Mouse (Mus musculus) granulocyte monocyte progenitor cell, adult 5-6 weeks (primary cell): ENCODE measurements around the gene Pth2. TPM values are rescaled to one million over a fixed set of nuclear protein-coding genes. Genes with fewer than 3 reads are reported as not detected.
"Not testable (repeated sequence)": the region's sequence is repeated elsewhere in the genome, so short reads cannot be mapped to it uniquely, and the experiment has no call there.

Experiments used
- ATAC-seq: replicated peaks from 2 replicates; pipeline ENCODE4 v1.8.0; 2016; ENCODE audit warnings: mild to moderate bottlenecking, moderate TSS enrichment, inconsistent platforms; ENCODE audit not compliant: poor library complexity, severe bottlenecking
- total RNA-seq, 2 experiments: library from RNA; stranded (forward) in 1 of 2; stranded (reverse) in 1 of 2; fragments of 200-712, 200-1000 nt in 1 of 2; fragments of >200 nt in 1 of 2; fragmentation: Nextera tagmentation in 1 of 2; gene quantifications; 2 replicates each; pipeline ENCODE4 v1.2.3; 2014 to 2017

The Pth2 gene
- total RNA-seq, 2 experiments from 2014 or later: not detected

DNA sequence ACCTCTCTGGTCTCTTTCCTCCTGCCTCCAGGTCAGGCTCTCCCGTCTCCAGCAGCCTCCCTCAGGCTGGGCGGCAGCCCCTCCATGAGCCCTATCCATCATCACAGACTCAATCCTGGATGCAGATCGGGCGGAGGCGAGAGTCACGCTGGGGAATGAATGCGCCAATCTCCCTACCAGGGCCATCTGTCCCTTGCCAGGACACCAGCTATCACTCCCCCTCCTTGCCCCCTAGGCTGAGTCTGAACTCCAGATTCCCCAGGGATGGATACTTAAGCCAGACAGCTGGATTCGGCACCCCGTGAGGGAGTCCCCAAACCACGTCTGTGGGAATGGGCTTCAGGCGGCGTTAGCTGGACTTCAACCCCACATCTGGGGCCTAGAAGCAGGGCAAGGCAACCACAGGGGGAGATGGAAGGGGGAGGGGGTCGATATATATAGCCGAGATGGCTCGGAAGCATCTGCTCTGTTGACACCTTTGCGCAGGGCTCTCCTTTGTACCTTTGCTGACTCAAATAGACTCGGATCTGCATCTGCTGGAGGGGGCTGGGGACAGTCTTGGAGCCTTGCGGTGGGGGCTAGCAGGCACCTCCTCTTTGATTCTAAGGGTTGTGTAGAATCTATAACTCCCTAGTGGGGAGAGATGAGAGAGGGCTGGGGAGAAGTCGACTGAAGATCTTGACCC, 12.9 kb upstream of the Pth2 start:
- no peak for ATAC-seq

GRCm38 (mm10) chr7:45168656-45169055, 12.1 kb upstream of the Pth2 start:
- no peak for ATAC-seq

- ATAC-seq: no peak
Observed at GRCm38 (mm10) chr7:45169495-45169894, 11.3 kb upstream of the Pth2 start.

DNA sequence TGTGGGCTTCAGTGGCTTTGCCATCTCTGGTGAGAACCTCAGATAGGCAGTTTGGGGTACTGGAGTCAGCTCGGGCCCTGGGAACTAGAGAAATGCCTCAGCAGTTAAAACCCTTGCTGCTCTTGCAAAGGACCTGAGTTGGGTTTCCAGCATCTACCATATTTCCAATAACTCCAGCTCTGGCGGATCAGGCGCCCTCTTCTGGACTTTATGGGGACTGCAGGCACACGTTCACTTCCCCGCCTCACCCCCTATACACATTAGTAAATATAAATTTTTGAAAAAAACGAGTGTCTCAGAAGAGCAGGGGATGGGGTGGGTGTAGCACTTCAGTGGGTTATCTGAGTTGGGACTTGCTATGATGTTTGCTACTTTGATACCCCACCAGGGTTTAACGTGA, 7.8 kb upstream of the Pth2 start:
- 0 out of 2 replicates have a peak, but pooled peaks have one; percentile 15 for ATAC-seq

GRCm38 (mm10) chr7:45173772-45174171, 7.0 kb upstream of the Pth2 start:
- ATAC-seq: not testable (repeated sequence)

GRCm38 (mm10) chr7:45174567-45175280, 6.1 kb upstream of the Pth2 start:
- peak; percentile 21; the same call in 1 of the 2 replicates for ATAC-seq

- no peak for ATAC-seq
Observed at GRCm38 (mm10) chr7:45175398-45175797, 5.4 kb upstream of the Pth2 start.

- no peak for ATAC-seq
Observed at GRCm38 (mm10) chr7:45175929-45176328, 4.9 kb upstream of the Pth2 start.

DNA sequence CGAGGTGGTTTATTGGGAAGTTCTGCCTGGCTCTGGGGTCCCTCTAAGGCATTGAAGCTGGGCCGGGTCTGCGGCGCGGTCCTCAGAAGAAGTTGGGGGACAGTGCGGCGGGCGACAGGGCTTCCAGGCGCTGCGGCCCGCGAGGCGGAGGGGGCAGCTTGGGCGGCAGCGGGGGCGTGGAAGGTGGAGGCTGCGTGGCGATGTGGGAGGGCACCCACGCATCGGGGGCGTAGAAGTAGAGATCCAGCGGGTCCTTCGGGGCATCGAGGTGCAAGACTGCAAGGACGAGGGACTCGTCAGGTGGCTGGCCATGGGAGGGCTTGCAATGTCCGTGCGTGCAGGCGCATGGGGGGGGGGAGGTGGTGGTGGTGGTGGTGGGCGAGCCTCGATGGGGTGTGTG, 4.4 kb upstream of the Pth2 start:
- ATAC-seq: no peak

GRCm38 (mm10) chr7:45178550-45178949, 2.2 kb upstream of the Pth2 start:
- no peak for ATAC-seq

DNA sequence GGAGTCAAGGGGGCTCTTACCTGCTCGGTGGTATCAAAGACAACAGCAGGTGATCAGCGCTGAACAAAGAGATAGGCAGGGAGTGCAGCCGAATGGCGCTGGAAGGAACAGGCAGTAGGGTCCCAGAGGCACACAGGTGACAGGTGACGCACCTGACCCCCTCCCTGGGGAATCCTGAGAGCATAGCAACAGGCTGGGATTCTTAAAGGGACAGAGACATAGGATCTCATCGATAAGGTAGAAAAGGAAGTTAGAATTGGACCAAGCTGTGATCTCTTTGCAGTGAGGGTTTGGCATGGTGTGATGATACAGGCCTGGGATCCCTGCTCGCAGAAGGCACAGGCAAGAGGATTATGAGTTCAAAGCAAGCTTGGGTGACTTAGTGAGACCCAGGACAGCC, 1.3 kb upstream of the Pth2 start, which contains the start of gene Gfy:
Gfy (minus strand) TSS at position 101 of the 400 bp plus-strand sequence.
- no peak for ATAC-seq

DNA sequence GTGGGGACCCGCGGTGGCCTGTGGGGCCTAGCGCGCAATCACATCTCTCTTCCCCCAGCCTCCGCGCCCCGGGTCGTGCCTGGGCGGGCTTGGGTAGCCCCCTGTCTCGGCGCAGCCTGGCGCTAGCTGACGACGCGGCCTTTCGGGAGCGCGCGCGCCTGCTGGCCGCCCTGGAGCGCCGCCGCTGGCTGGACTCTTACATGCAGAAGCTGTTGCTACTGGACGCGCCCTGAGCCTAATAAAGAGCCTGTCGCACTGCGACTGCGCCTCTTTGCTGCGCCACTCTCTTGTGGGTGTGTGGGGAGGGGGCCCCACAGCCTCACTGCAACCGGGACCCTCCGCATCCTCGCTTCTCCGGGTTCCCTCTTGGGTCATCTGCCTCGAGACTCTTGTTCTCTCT, 745 bp downstream of the Pth2 start:
- peak; percentile 13; the same call in 1 of the 2 replicates for ATAC-seq

GRCm38 (mm10) chr7:45182199-45182601, 1.4 kb downstream of the Pth2 start:
- ATAC-seq: peak; percentile 91

DNA sequence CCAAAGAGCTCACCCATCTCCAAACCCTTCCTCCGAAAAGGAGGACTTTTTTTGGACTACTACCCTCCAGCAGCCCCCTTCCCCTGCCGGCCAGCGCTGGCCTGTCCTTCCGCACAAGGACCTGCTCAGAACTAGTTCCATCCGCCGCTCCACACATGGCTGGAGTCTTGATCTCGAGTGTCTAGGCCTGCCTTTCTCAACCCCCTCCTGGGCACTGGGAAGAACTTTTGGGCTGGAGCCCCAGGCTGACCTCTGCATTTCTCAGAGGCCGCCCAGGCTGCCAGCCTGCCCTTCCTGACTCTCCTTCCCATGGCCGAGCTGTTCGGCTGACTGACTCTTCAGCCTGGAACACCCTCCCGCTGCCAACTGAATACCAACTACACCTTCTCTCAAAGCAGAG, 1.8 kb downstream of the Pth2 start:
- peak; percentile 2; the same call in 1 of the 2 replicates for ATAC-seq

- no peak for ATAC-seq
Observed at GRCm38 (mm10) chr7:45183672-45184071, 2.9 kb downstream of the Pth2 start.

DNA sequence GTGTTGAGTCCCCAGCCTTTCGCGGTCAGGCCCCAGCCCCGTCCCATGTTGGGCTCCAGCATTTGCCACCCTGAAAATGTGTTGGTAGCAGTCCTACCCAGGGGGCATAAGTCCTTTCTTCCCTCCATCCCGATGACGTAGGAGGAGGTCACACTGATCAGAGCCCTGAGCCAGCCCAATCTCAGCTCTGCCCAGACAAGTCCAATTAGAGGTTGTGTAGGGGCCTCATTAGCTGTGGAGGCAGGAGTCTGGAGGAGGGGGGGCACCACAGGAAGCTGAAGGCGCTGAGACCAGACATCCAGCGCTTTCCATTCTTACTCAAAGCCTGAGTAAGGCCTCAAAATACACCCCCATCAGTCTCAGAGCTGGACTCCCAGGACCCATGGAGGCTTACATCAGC, 5.1 kb downstream of the Pth2 start:
- no peak for ATAC-seq

- ATAC-seq: no peak
Observed at GRCm38 (mm10) chr7:45189600-45189999, 8.8 kb downstream of the Pth2 start.

- ATAC-seq: no peak
Observed at GRCm38 (mm10) chr7:45190186-45190585, 9.4 kb downstream of the Pth2 start.

GRCm38 (mm10) chr7:45191161-45191560, 10.4 kb downstream of the Pth2 start:
- no peak for ATAC-seq

GRCm38 (mm10) chr7:45191803-45192363, 11.1 kb downstream of the Pth2 start:
- ATAC-seq: no peak

DNA sequence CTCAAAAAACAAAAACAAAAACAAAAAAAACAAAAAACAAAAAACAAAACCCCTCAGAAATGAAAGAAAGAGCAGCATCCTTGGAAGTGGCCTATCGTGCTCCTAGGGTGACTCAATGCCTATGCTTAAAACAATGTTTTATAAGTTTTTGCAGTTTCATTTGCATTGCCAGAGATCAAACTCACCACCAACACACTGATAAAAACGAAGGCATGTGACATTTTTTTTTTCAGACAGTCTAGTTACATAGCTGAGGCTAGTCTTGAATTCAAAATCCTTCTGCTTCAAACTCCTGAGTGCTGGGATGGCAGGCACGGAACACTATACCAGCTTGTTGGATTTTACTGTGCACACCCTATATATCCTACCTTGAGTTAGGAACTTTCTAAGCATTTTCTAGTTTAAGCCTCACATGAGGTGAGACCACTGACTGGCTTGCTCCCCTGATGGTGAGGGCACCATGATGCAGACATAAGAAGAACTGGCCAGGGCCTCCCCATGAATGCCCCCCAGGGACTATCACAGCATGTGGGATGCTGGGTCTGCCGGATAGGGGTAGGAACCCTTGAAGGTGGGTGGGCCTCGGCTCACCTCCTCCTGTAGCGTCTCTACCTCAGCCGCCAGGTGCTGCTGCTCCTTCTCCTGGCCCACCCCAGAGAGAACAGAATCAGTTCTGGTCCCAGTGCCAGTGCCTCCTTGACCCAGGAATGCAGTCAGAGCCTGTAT, 12.0 kb downstream of the Pth2 start:
- ATAC-seq: no peak
